Mouse (Mus musculus): Measurements from ENCODE around the gene Ifi27.
A peak's percentile ranks its signal among the peaks of the same experiment; 100 is the strongest.
"Not testable (repeated sequence)": the region's sequence is repeated elsewhere in the genome, so short reads cannot be mapped to it uniquely, and the experiment has no call there.

The Ifi27 gene

DNA sequence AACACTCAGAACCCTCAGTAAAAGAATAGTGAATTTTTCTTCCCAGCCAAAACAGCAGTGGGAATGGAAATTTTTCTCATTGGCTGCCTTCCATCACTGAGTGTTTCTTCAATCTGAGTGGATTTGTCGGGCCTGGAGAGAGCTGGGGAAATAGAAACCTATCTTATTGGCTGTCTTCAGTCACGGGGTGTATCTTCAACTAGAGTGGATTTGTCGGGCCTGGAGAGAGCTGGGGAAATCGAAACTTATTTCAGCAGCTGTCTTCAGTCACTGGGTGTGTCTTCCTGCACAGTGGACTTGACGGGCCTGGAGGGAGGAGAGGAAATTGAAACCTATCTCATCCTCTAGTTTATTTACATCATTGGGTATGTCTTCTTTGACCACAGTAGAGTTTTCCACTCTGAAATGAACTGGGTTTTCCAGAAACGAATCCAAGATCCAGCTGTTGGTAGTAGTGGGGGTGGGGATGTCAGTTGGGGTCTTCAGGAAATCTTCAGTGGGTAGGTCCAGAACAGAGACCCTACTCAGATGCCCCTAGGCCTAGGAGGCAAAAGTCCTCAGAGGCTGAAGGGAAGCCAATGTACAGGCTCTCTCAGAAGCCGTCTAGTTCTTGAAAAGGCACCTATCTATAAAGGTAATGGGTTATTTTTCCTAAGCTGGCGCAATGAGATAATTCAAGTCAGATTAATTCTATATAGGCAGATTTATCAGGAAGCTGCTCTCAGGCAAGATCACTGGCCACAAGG, at the start of gene Ifi27:
Gene Ifi27 (plus strand): TSS at position 226 of the 746 bp plus-strand sequence.
- peak; percentile 32 for DNase-seq

DNA sequence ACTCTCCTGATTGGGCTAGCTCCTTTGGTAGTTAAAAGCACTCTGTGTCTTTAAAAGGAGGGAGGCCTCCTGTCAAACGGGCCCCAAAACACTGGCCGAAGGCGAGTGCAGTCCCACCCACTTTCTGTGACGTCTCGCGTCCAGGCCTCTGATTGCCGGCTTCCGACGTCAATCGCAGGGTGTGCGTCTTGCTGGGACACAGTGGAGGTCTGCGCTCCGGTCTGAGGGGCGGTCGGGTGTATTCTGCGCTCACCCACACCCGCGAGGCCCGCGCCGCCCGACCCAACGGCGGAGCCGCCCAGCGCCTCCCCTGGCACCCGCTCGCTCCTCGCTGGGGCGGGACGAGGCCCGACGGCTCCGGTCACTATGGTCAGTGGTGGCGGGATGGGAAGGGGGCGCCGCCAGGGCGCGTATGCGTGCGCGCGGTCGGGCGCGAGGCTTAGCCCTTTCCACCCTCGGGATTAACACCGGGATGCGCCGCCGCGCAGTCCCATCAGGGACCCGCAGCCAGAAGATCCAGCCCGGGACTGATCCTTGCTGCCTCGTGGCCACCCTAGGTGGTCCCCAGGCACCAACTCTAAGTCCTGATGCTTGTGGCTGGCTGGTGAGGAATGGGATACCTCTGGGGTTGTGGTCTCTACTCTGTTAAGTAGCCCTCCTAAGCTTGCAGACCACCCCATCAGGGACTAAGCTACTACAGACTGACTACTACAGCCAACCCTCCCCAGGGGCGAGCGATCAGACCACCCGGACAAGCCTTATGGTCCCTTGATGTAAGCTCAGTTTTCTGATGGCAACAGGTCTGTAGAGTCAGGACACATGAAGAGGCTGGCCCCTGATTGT, 45.3 kb upstream of the Ifi27 start, which contains the start of gene Otub2:
Gene Otub2 (plus strand): TSS at position 178 of the 843 bp plus-strand sequence.
- peak; percentile 96 for DNase-seq

DNA sequence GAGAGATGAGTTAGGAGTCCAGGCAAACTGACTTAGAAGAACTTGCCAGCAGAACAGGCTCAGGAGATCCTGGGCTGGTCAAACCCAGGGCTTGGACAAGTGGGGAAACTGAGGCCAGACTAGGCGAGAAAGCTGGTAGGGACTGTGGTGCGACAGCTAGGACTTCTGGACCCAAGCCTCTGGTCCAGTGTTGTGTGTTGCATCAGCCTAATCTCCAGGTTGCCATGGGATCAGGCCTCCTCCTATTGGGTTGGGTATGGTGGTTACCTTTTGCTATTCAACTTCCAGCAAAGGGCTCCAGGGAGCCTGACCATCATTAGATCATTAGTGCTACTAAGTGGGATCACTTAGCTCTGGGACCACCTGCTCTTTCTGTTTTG, 44.7 kb upstream of the Ifi27 start:
- peak; percentile 64 for DNase-seq

DNA sequence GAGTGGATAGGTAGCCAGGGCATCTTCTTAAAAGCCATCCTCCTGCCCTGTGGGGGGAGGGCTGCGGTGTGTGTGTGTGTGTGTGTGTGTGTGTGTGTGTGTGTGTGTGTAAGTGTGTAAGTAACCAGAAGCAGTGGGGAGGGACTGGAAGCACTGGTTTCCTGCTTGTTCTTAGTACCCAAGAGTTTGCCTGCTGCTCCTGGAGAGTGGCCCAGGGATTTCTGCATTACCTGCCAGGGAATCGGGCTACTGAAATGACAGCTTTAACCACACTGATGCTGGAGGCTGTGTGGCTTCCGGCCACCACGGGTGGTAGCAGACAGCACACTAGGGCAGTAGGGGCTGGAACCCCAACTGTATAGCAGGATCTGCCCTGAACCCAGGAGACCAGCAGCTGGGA, 44.0 kb upstream of the Ifi27 start:
- DNase-seq = no peak

DNA sequence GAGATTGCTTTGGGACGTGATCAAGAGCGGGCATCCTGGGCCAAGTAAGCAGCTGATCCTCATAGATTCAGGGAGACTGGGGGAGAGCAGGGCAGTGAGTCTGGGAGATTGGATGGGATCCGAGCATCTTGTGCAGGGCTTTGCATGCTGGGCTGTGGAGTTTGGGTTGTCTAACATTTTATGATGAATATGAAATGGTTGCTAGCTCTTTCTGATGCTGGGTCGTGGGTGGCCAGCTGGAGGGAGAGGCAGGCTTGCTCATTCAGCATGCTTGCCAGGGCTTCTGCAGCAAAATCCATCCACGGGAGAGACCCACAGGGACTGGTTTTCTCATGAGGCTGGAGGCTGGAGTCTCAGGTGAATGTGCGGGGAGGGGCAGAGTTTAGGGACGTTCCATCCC, 42.9 kb upstream of the Ifi27 start:
- DNase-seq = no peak

DNA sequence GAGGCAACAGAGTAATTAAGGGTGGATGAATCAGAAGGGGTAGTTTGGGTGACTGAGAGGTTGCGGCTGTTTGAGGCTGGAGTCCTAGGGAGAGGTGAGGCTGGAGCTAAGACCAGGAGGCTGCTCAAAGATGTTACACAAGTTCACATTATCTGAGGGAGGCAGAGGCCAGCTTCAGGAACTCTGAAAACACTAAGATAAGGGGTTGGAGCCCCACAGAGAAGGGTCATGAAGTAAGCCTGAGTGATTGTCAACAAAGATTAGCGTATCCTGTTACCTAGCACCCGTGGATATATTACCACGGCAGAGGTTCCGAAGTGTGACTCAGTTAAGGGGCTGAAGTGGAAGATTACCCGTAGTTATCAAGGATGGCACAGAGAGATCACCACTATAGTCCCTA, 40.5 kb upstream of the Ifi27 start:
- peak; percentile 79 for DNase-seq

DNA sequence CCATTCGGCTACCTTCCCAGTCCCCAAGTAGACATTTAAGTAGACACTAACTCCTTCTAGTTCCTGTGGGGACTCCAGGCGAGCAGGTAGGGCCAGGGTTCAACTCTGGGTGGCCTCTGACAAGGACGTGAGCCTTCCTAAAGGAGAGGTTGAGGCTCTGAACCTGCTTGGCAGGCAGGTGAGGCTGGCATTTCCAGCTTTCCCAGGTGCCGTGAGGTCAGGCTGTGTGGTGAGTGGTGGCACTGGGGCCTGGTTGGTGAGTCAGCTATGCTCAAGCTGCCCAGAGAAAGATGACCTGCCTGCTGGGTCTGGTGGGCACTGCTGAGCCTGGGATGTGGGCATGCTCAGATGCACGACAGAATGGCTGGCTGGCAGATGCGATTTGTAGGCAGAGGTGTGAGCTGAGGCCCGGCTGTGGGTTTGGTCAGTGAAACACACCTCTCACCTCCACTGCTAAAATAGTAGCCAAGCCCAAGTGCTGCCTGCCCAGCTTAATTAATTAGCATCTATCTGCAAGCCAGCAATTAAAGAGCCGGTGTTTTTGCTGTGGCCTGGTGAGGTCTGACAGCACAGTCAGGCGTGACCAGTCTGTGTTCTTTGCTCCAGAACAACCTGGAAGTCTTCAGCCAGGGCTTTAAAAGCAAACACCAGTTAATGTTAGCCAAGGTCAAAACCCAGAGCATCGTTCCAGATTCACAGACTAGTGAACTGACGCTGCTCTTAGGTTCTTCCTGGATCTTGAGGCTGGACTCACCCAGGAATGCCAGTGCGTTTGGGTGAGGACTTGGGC, 38.3 kb upstream of the Ifi27 start:
- no peak for DNase-seq

DNA sequence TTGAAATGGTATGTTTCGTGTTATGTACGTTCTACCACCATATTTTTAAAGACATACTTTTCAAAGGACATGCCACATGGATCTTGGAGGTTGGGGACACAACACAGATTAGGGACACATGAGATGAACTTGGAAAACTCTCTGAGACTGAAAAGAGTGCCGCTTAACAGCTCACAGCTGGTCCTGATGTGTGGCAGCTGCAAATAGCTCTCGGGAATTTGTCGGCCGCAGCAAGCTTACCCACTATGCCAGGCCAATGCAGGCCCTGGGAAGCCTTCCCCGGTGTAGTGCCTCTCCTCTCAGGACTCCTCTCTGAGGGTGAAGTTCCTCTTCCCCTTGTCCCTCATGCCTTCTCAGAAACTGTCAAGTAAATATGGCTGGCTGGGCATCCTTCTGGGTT, 37.3 kb upstream of the Ifi27 start:
- no peak for DNase-seq

DNA sequence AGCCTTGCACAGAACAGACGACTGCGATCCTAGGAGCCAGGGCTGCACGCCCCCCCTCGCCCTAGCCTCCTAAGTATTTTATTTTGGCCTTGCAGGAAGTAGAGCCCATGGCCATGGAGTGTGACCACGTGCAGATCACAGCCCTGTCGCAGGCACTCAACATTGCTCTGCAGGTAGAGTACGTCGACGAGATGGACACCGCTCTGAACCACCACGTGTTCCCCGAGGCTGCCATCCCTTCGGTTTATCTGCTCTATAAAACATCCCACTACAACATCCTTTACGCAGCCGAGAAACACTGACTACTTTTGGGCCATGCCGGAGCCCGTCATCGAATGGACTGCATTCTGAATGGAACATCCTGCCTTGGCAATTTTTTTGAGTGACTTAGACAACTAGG, 29.9 kb upstream of the Ifi27 start:
- DNase-seq = no peak

DNA sequence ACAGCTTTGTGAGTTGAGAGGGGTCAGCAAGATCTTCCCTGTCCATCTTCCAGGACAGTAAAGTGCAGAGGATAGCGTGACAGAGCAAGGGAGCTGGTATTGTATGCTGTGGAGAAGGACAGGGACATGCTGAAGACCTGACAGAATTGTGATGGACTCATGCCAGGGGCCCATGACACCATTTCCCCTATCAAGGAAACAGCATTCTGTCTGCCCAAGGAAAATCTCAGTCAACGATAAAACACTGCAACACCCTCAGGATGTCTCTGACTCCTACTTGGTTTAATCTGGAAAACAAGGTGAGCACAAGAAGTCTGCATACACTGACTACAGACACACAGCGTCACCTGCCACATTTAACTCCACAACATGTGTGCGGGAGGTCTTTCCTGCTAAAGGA, 26.3 kb upstream of the Ifi27 start, which contains the start of gene 9330161L09Rik:
Gene 9330161L09Rik (minus strand): TSS at position 101 of the 400 bp plus-strand sequence.
- no peak for DNase-seq

DNA sequence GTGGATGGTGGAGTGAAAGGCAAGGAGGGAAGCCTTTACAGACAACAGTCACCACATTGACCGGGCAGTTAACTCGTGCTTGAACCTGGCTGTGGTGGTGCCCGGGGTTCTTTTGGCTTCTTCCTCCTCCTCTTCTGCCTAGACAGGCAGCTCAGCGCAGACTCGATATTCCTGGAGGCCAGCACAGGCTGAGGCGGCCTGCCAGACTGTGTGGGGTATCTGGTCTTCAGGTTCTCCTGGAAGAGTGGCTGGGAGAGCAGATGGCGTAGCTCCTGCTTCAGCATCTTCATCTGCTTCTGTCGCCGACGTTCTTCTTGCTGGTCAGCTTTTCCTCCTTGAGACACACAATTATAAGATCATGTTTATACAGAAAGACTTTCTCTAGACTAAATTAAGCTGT, 25.9 kb upstream of the Ifi27 start:
- no peak for DNase-seq

DNA sequence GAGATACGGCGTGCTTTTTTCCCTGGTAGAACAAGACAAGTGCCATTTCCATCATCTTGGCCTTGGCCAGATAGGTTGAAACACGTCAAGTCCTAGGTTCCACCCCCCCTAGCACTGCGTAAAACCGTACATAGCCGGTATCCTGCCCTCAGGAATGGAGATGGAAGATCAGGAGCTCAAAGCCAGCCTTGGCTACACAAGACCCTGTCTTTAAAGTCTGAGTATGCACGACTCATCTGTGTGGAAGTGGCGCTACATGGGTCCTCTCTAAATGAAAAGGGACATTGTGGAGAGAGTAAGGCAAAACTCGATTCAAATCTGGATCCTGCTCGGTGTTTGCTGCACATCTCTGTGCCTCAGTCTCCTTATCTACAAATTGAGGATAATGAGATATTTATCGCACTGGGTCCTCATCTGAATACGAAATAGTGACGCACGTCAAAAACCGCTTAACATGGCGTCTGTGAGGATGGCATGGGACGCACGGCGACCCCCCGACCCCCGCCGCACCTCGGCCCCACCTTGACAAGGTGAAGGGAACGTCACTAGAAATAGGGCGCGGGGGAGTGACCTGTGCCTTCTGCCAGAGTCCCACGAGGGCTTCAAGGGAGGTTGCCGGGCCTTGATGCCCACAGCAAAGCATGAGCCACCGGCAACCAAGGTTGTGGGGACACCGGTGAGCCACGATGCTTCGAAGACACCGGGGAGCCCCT, 8.8 kb upstream of the Ifi27 start:
- DNase-seq = no peak

DNA sequence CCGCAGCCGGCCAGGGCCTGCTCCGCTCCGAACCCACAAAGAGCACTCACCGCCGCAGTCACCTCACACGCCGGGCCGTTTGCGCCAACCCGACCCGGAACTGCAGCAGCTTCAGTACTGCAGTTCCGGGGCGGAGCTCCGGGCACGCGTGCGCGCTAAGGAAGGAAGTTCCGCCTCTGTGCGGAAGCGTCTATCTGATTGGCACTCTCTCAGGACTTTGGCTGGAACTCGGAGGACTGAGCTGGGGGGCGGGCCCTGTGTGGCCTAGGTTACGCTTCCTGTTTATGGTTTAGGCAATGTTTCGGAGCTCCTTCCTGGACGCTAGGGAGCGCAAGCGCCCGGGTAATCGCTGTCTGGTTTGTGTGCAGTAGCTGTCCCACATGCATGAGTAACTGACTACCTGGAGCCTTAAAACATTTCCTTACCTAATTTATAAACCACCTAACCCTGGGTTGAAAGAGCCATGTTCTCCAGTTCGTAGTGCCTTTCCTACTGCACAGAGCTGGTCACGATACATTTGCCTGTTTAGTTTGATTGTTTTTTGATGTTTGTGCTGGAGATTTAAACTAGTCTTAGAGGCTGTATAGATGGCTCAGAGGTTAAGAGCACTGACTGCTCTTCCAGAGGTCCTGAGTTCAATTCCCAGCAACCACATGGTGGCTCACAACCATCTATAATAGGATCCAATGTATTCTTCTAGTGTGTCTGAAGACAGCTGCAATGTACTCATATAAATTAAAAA, 8.1 kb upstream of the Ifi27 start, which contains the start of gene Ddx24:
Gene Ddx24 (minus strand): TSS at position 102 of the 742 bp plus-strand sequence.
- DNase-seq = peak; percentile 97

DNA sequence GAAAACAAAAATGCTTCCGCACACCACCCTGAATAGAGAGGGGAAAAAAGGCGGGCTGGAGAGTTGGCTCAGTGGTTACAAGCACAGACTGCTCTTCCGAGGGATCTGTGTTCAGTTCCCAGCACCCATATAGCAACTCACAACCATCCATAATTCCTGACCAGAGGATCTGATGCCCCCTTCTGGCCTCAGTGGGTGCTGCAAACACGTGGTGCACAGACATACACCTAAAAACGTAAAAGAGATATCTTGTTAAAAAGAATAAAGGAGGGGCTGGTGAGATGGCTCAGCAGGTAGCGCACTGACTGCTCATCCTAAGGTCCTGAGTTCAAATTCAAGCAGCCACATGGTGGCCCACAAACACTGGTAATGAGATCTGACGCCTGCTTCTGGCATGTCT, 7.3 kb upstream of the Ifi27 start:
- no peak for DNase-seq

DNA sequence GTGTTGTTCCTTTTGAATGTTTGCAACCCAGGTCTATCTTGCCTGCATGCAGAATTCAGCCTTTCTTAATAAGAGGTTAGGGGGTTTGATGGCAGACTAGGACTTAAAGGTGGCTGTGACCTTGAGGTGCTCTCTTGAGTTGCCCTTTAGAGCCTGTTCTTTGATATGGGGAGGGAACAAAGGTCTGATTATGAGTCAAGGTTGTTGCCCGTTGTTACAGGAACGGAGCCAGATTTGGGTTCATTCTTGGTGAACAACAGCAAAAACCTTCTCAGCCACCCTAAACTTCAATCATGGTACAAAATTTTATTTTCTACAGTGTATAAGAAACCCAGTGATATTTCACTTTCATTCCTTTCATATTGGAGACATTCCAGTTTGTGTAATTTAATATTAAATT, 581 bp upstream of the Ifi27 start:
- DNase-seq = no peak

DNA sequence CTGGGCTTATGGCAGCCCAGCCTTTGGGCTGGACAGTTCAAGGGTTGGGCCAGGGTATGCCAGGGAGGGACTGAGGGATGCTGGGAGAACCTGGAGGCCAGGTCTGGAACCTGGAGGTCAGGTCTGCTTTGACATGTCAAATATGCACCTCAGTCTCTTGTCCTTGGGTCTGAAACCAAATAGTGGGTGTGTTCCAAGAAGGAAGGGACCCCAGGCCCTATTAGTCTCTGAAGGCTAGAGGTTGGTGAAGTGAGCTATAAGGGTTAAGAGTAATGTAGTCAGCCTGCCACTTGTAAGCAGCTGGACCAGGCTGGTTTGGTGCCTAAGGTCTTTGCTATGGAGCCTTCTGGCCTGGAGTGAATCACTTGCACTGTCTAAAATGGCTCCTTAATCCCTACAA, 850 bp downstream of the Ifi27 start:
- DNase-seq = no peak

DNA sequence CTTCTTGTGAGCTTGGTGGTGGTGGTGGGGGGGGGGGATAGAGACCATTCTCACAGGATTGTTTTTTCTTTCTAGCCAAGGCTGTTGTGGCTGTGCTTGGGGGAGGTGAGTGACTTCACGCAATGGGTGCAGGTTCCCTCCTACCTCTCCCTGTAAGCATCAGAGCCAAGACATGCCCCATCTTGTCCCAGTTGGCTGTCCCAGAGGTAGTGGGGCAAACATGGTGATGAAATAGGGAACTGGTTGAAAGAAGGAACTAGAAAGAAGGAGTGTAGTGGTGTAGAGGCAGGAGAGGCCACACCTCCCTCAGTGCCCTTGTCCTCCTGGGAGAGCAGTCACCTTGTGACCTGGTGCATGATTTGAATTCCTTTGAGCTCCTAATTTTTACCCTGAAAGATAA, 3.6 kb downstream of the Ifi27 start:
- DNase-seq = no peak

DNA sequence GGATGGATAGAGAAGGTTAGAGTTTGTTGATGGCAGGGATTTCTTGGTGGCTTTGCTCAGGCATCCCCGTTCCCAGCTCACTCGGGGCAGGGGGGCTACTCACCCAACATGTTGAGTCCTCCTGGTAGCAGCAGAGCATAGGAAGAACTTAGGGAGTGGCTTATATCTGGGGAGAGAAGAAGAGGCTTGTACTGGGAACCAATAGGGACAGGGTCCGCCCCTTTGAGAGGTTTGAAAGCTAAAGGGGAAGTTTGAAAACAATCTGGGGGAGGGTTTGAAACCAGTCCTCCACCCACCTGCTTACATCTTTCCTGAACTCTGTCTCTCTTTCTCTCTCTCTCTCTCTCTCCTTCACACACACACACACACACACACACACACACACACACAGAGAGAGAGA, 9.5 kb downstream of the Ifi27 start, which contains the start of gene Ifi27l2a:
Gene Ifi27l2a (minus strand): TSS at position 157 of the 400 bp plus-strand sequence.
- DNase-seq = no peak

DNA sequence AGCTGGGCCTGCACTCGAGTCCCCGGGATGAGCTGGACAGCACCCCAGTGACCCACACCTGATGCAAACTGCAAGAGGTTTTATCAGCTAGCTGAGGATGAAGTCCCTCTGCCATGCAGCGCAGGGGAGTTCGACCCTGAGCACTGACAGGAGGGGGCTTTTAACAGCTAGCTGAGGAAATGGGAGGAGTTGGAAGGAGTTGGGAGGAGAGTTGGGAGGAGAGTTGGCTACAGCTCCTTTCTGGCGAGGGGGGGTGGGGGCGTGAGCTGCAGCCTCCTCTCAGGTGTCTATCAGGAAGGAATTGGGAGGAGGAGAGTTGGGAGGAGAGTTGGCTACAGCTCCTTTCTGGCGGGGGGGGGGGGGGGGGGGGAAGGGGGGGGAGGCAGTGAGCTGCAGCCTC, 10.2 kb downstream of the Ifi27 start:
- DNase-seq = not testable (repeated sequence)

DNA sequence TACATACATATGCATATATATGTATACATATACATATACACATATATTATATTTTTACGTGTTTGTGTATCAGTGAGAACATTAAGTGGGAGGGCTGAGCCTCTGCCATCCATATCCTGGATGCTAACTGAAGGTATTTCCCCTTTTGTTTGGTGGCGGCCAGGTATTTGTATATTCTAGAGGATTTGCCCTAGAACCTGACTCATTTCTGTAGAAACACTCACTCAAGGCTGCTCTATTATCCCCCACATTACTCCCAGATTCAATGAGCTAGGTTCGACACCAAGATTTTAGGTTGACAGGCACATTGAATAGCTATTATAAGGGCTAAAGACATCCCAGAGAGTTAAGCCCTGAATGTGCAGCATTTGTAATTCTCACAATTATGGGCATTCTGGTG, 11.0 kb downstream of the Ifi27 start:
- no peak for DNase-seq

DNA sequence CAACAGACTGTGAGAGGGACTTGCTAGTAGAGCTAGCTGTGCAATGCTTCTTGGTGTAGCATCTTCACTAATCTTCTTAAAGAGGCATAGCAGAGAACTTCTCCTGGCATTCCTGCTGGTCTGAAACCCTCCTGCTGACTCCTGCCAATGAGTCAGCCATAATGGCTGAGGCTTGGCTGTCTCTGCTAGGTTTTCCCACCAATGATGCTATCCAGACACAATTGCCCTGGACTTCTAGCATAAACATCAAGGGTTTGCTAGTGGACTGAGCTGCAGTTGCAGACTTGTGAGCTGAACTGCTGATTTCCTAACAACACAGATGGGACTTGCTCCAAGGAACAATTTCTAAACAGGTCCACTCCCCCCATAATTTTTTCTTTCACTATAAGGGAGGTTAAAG, 19.4 kb downstream of the Ifi27 start:
- DNase-seq = no peak

DNA sequence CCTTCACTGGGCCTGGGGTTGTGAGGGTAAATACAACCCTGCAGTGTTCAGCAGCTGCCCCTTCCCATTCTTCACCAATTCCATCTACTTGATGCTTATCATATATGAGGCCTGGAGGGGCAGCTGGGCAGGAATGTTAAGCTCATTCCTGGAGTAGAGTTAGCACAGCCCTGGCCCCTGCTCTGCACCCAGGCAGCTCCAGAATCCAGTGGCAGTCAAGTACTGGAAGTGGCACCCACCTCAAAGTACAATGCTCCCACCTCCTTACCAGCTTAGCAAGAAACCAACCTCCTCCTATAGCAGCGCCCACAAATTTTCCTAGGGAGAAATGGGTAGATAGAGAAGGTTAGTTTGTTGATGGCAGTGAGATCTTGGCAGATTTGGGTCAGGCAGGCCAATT, 22.7 kb downstream of the Ifi27 start:
- not testable (repeated sequence) for DNase-seq
